Mouse (Mus musculus) mesoderm, embryonic 11.5 days (tissue): ENCODE data around the gene Wnt5b.

Experiments used
- DNase-seq: peaks from one replicate; pipeline ENCODE4 v3.0.0-alpha.2; 2012; ENCODE audit warnings: low read depth, low spot score

Wnt5b gene

DNA sequence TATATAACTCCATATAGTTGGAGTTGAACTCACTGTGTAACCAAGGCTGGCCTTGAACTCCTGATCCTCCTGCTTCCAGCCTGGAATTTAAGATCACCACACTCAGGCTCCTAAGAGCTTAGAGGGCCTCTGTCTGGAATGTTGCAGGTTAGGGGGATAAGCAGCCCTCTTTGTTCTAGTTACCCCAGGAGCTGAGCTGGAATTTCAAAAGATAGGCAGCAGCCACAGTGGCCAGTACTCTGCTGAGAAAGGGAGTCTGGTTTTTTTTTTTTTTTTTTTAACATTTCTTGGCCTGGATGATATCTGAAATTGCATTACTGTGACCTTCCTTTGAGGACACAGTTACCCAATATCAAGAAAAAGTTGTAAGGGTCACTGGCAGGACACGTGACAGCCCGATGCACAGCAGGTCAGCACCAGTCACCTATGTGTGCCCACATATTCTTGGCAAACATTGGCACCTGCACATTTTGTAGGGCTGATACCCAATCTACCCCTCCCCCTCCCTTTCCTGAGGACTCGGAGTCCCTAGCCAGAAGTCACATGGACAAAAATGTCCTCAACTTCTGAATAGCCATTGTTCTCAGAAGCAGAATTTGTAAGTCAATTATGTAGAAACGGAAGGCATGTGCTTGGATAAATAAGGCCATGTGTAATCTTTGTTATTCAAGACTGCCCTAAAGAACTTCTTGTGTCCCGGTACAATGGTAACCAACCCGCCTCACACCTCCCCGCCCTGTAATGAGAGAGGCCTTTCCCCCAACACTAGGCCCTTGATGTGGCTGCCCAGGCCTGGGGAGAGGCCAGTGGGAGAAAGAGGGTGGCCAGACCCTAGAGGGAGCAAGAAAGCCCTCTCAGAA, 125.5 kb downstream of the Wnt5b start:
- peak; percentile 38 for DNase-seq

DNA sequence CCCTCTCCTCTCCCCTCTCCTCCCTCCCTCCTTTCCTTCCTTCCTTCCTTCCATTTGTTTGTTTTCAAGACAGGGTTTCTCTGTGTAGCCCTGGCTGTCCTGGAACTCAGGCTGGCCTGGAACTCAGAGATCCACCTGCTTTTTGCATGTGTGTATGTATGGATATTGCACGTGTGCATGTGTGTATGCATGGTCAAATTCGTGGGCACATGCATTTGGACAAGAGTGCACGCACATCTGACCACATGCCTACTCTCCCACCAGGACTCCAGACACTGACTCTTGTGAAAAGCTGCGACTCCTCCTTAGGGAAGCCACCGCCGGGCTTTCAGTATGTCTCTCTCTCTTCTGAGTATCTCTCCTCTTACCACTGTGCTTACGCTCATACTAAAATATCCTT, 126.3 kb downstream of the Wnt5b start:
- DNase-seq: no peak

DNA sequence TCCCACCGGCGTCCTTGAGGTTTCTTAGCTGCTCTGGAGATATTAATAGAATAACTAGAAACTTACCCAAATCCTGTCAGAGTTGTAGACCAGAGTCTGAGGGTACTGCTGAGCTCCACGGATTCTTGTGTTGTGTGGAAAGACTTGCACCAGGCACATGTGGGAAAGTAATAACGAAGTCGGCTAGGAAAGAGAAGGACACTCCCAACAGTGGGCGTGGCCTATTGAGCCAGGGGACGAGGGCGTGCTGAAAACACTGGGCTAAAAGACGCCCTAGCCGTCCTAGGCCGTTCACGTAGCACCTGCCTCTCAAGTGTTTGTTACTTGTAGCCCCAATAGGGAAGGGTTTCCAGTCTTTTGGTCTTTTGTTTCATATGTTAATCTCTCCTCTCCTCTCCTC, 126.8 kb downstream of the Wnt5b start, which contains the start of gene Adipor2:
Adipor2 (minus strand) TSS at position 351 of the 400 bp plus-strand sequence.
- peak; percentile 71 for DNase-seq

DNA sequence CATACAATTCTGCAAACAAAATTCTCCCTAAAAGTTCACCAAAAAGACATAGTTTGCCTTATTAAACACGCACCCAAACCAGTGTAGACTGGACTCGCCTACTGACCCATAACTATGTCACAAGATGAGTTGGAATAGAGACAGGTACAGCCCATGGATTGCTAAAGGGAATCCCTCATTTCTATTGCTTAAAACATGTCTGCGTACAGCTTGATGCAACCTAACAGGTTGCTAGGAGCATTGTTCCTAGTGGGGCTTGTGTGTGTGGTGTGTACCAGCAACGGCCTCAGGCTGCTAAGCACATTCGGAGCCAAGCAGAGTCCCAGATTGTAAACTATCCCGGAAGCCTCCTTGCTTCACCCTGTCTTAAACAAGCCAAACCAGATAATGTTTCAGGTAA, 127.5 kb downstream of the Wnt5b start:
- no peak for DNase-seq

DNA sequence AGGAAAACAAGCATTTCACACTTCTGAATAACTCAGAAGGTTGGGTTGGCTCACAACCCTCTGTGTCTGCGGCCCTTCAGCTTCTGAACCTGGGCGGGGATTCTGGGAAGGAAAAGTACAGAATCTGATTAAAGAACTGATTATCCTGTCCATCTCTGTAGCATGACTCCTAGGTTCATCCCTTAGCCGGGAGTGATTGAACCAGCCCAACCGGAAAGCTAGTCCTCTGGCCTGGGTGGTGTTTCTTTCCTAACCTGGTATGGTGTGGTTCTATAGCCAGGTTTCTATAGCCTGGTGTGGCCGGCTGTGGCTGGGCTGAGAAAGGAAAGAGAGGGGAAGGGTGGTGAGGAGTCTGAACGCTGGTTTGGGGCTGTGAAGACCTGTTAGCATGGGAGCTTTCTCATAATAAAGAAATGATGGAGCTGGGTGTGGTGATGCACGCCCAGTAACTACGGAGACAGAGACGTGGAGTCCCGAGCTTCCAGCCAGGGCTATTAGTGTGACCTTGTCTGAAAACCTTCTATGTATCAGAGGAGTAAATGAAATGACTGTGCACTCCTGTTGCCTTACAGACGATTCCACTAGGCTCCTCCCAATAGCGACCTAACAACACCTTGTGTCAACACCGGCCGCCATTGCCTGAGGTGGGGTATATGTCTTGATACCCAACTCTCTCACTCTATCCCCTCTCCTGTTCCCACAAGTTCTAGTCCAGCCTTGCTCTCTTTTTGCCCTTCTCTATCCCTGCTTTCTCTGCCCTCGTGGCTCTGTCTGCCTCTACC, 129.7 kb downstream of the Wnt5b start:
- no peak for DNase-seq

DNA sequence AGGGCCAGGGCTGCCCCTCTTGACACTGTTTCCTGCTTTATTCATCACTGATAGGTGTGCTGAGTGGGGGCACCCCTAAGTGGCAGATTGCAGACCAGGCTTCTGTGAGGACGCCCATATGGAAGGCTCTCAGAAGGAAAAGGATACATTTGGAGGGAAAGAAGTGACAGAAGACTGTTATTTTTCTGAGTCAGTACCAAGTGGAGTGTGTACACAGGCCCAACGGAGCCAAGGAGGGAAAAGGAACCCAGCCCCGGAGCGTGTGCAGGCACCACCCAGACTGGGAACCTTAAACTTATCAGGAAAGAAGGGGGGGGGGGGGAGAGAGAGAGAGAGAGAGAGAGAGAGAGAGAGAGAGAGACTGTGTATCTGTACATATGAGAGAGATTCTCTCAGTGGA, 131.6 kb downstream of the Wnt5b start:
- no peak for DNase-seq

DNA sequence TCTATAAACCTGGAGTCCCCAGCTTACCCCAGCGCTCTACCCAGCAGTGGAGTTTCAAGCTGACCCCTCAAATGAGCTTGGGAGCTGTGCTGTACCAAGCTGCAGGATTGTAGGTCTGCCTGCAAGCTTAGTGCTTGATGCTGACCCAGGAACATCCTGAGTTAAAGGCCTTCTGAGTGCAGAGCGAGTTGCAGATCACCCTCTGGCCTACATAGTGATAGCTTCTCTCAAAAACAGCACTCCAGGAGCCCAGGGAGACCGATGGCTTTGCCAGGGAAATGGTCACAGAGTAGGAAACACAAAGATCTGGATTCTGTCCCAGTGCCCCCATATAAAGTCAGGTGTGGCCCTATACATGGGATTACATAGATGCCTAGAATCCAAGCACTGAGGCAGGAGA, 132.6 kb downstream of the Wnt5b start:
- no peak for DNase-seq

DNA sequence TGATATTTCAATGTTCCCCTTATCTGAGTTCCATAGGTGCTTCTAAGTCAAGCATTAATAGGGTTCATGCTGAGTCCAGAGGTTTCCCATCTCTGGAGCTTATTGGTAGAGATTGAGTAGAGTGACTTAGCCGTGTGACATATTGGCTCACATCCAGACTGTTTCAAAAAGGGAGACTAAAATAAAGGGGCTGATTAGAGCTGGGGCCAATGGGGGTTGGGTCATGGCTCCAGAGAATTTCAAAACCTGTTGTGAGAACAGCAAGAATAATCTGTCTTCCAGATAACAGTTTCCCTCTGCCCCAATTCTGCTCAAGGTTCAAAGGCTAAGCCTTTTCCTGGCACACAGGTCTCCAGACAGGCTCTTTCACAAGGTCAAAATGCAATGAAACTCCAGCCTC, 134.4 kb downstream of the Wnt5b start:
- DNase-seq: no peak

DNA sequence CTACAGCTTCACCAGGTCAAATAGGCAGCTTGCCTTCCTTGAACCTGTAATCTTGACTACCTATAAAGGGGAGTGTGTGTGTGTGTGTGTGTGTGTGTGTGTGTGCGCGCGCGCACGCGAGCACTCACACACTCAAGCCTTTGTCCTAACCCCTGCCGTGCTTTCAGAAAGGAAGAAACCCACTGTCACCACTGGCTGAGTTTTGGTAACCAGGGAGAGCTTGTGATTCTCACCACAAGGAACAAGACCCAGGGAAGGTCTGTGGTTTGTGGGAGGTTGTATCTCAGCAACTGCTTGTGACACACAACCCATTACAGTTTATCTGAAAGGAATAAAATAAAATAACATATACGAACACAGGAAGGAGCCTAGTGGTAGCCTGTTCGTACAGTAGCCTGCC, 135.6 kb downstream of the Wnt5b start:
- DNase-seq: no peak

DNA sequence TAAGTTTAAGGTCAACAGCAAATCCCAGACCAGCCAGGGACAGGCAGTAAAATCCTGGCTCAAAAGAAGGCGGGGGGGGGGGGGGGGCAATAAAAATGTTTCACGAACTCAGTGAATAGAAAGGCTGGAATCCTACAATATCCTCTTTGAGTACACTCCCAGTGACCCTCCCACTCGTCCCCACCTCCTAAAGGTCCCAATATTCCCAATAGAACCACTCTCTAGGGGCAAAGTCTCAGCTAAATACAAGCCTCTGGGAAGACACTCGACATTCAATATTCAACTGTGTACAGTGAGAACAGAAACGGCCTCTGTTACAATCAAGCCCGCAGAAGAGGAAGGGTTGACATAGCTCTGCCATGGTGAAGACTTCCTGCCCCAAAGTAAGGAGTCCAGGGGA, 136.3 kb downstream of the Wnt5b start:
- DNase-seq: no peak

DNA sequence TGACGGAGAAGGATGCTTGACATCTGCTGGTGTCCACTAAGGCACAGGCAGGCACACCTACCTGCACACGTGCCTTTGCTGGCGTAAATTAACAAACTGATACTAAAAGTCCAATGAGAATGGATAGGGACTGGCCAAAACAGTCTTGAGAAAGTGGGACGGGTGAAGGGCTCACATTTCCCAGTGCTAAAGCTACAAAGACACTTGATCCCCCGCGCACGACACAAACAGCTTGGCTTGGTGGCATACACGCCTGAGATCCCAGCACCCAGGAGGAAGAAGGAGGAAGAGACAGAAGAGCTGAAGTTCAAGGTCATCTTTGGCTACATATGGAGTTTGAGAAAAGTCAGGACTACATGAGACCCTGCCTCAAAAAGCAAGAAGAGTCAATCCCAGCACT, 137.6 kb downstream of the Wnt5b start:
- no peak for DNase-seq

DNA sequence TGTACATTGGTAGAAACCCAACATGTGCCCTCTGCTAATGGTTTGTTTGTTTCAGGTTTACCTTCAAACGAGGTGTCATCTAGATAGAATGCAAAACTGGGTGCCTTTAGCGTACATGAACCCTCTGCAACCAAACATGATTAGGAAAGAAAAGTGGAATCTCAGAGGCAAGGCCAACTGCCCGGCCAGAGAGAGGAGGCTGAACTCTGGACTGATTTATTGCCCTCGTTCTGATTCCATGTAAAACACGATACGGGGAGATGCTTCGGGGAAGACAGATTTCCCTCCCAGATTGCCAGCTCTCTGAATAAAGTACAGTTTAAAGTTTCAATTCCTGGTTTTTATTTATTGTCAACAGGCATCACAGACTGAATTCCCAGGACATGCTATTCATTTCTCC, 138.8 kb downstream of the Wnt5b start:
- no peak for DNase-seq

DNA sequence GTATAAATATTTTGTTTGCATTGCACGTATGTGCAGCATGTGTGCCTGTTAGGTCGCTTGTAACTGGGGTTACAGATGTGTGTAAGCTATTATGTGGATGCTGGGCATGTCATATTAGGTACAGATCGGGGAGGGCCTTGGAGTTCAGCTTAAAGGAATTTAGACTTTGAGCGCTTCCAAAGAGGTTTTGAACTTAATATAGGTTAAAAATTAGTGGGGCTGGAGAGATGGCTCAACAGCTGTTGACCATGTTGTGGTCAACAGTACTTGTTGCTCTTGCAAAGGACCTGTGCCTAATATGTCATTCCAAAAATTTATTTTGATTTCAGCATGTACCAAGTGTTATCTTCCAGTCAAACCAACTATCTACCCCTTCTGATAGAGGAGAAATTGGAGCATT, 139.3 kb downstream of the Wnt5b start:
- no peak for DNase-seq

DNA sequence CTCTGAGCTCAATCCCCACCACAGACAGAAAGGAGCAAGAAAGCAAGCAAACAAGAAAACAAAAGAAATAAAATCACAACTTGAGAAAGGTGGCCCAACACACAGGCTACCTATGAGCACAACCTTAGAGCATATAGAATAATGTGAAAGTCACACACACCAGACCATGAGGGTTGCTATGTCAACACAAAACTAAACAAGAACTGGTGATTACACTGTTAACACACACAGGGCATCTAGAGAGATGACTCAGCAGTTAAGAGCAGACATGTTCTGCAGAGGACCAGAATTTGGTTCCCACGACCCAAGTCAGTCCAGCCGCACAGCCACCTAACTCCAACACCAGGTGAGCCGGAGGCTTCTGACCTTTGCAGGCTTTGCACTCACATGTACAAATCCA, 141.2 kb downstream of the Wnt5b start:
- no peak for DNase-seq

DNA sequence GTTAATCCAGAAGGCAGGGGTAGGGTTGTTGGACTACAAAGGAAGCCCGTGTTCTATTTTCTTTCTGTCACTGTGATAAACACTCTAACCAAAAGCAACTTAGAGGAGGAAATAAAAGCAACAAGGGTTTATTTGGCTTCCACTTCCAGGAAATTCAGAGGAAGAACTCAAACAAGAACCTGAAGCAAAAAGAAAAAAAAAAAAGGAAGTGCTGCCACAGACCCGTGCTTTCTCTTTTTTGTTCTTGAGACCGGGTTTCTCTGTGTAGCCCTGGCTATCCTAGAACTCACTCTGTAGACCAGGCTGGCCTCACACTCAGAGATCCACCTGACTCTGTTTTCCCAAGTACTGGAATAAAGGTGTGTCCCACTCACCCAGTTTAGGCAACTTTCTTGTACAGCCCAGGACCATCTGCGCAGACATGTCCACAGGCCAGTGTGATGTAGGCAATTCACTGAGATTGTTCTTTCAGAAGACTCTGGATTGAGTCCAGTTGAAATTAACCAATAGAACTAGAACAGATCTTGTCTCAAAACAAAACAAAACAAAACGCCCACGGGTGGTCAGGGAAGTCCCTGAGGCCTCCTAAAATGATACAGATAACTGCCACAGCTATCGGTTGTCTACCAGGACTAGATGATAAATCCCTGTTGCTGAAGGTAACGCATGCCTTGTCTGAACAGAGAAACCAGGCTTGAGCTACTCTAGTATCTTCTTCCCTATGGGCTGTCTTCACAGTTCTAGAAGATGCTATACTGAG, 142.4 kb downstream of the Wnt5b start:
- DNase-seq: no peak

DNA sequence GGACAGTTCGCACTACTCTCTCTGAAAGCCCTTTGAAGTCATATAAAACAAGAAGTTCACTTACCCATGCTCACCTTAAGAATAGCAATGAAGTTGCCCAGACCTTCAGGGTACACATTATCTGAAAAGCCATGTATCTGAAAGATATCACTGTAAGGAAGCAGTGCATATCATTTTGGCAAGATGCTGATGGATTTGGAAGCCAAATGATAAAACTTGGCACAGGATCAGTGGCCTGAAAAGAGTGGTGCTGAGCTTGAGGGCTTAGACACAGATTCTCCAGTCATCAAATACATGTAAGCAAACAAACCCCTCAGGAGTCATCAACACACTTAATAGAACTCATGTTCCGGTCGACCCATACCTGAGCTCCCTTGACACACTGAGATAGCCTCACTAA, 143.5 kb downstream of the Wnt5b start:
- DNase-seq: no peak

DNA sequence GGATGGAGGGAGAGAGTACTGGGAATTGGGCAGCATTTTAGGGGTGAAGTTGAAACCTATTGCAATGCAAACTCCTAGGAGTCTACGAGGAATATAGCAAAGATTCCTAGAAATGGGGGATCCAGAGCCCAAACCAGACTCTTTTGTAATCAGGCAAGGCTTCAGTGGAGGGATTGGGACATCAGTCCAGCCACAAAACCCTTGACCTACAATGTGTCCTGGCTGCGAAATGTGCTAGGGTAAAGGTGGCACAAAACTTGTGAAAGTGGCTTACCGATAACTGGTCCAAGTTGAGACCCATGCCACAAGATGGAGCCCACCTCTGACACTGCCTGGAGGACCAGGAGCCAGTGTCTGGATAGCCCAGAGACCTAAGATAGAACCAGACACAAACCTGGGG, 144.8 kb downstream of the Wnt5b start:
- no peak for DNase-seq

DNA sequence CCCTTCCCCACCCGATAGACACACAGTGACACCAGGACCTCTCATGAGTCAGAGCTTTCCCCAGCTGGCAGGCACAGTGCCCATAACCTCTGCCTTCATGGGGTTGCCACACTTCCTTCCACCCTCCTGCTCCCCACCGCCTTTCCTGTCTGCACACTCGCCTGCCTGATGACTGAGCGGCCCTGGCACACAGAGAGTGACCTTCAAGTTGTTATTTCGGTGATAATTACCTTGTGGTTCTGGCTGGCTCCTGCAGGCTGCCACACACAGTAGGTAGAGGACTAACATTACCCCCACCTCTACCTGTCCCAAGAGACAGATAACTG, 147.9 kb downstream of the Wnt5b start:
- DNase-seq: no peak

DNA sequence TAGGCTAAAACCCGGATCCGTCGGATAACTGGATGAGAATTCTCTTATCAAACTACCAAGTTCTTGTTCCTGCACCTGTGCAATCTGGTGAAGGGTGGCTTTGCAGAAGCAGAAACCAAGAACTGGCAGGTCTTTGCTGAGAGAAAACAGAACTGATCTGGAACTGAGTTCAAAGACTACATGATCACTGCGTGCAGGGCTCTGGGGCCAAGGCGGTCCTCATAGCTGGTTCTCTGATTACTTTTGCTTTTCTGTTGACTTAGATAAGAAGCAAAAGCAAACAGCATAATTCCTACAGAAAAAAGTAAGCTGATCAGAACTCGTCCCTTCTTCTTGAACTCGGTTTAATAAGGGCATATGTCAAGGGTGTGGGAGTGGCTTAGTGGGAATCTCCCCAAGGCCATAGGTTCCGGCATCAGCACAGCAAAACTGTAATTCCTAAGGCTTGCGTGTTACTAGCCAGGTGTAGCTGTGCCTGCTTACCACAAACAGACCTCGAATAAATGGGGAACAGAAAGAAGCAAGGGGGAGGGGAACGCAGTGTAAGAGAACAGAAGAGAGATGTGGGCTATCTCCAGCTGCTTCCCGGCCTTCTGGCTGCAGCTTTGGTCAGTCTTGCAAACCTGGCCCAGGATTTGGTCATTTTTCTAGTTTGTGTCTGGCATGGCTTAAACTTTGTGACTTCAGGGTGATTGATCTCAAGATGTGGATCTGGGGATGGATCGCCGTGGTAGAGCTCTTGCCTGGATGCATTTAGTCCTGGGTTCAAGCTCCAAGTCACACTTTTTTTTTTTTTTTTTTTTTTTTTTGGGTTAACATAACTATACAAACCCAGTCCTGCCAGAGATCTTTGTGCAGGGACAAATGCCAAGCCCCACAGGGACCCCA, 148.5 kb downstream of the Wnt5b start:
- no peak for DNase-seq

DNA sequence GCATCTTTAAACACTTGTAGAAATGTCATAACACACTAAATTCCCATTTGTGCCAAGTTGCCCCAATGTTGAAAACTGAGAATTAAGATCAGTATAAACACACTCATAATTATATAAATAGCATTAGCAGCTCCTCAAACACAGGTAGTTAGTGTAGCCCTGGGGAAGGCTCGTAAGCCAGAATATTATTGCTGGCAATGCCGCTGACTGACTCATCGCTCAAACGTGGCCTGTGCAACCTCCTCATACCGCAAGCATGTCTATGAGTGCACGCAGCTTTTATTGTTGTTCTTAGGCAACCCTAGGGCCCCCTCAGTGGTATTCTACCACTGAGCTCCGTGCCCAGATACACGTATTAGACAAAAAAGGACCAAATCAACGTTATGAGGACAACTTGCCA, 151.3 kb downstream of the Wnt5b start:
- no peak for DNase-seq

DNA sequence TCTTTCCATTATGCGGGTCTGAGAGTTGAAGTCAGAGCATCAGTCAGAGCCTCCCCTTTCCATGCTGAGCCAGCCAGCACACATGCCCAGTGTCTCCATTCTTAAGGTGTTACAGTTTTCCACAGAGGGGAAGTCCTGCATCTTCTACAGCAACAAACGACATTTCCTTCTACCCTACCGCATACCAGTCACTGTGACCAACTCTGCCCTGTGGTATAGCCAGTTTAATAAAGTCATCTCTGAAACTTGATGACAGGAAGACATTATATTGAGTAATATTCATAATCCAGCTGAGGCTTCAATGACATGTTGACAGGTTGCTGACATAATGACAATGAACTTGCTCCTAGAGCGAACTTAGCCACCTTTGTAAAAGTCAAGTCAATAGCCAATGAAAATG, 153.4 kb downstream of the Wnt5b start:
- no peak for DNase-seq
